Mouse (Mus musculus) forebrain, embryonic 14.5 days (tissue): ENCODE measurements at regions not wholly inside any gene's neighbourhood (a gene's known extent, or its start where the extent isn't known, plus 50 kb on each side); places are given as distances from the start of the nearest gene placed in this dataset.

Experiments used
- ATAC-seq: fragments of 200-750 bp; cut with Nextera tagmentation; 2 replicates; pipeline ENCODE4 v1.8.0; 2017; ENCODE audit warnings: mild to moderate bottlenecking, moderate library complexity
- DNase-seq: peaks from one replicate; pipeline ENCODE4 v3.0.0-alpha.2; 2015; ENCODE audit warnings: low spot score
- H3K27ac ChIP-seq: fragments of 300-500 bp; sonication (generic); 2 replicates; pipeline ENCODE4 v1.5.1; 2014; ENCODE audit warnings: low read depth, mild to moderate bottlenecking, control low read depth, low read length, moderate library complexity
- H3K27me3 ChIP-seq: fragments of 300-500 bp; sonication (generic); replicated peaks from 2 replicates; pipeline ENCODE4 v1.6.1; 2014; ENCODE audit warnings: low read length, control low read depth, mixed read lengths; ENCODE audit not compliant: control insufficient read depth, insufficient read depth
- H3K36me3 ChIP-seq: fragments of 300-500 bp; sonication (generic); 2 replicates; pipeline ENCODE4 v1.6.1; 2014; ENCODE audit warnings: low read length, control low read depth; ENCODE audit not compliant: control insufficient read depth, insufficient read depth
- H3K4me1 ChIP-seq: fragments of 300-500 bp; sonication (generic); 2 replicates; pipeline ENCODE4 v1.6.1; 2014; ENCODE audit warnings: antibody characterized with exemption, low read length, control low read depth; ENCODE audit not compliant: control insufficient read depth, insufficient read depth
- H3K4me2 ChIP-seq: fragments of 300-500 bp; sonication (generic); 2 replicates; pipeline ENCODE4 v1.6.1; 2014; ENCODE audit warnings: mild to moderate bottlenecking, control low read depth, low read length
- H3K4me3 ChIP-seq: fragments of 300-500 bp; sonication (generic); 2 replicates; pipeline ENCODE4 v1.5.1; 2014; ENCODE audit warnings: low read depth, low read length, control low read depth
- H3K9ac ChIP-seq: fragments of 300-500 bp; sonication (generic); 2 replicates; pipeline ENCODE4 v1.6.1; 2014; ENCODE audit warnings: mild to moderate bottlenecking, low read length, control low read depth, moderate library complexity
- H3K9me3 ChIP-seq: fragments of 300-500 bp; sonication (generic); replicated peaks from 2 replicates; pipeline ENCODE4 v1.6.1; 2016; ENCODE audit warnings: low read length, control low read depth, mixed read lengths; ENCODE audit not compliant: control insufficient read depth
- WGBS: fragments of 180-500 bp; shearing (Covaris S2); extraction: QIAGEN DNeasy Blood & Tissue Kit; methylation state at CpG from one replicate; pipeline ENCODE4 v1.1.7; 2014; 5-methylcytosine and 5-hydroxymethylcytosine counted together

- no peaks in the 10 kb centered on the region for H3K4me1 ChIP-seq
- H3K9me3 ChIP-seq = no peaks in the 10 kb centered on the region
- 84% methylated on average over 16 of the region's 16 CpGs for WGBS
- H3K4me2 ChIP-seq = no peak overlapping the region
- DNase-seq (no peak), ATAC-seq (no peak)
- H3K36me3 ChIP-seq = no peaks in the 10 kb centered on the region
- no peaks in the 10 kb centered on the region for H3K27me3 ChIP-seq
- no peak overlapping the region for H3K4me3 ChIP-seq
- no peak overlapping the region for H3K9ac ChIP-seq
- H3K27ac ChIP-seq = no peak overlapping the region
Observed at GRCm38 (mm10) chr11:117557474-117558381, 73.6 kb downstream of the Gm11733 start.

GRCm38 (mm10) chr11:117559839-117560238, 75.7 kb downstream of the Gm11733 start:
- no peak overlapping the region for H3K9ac ChIP-seq
- no peaks in the 10 kb centered on the region for H3K27me3 ChIP-seq
- no peaks in the 10 kb centered on the region for H3K4me1 ChIP-seq
- ATAC-seq = no peak
- H3K4me3 ChIP-seq = no peak overlapping the region
- no peaks in the 10 kb centered on the region for H3K9me3 ChIP-seq
- DNase-seq = no peak
- H3K27ac ChIP-seq = no peak overlapping the region
- H3K4me2 ChIP-seq = no peak overlapping the region
- no peaks in the 10 kb centered on the region for H3K36me3 ChIP-seq

GRCm38 (mm10) chr11:117567961-117568605, 83.9 kb downstream of the Gm11733 start:
- H3K4me3 ChIP-seq = no peak overlapping the region
- no peak overlapping the region for H3K9ac ChIP-seq
- 86% methylated on average over 9 of the region's 9 CpGs for WGBS
- H3K27me3 ChIP-seq = no peaks in the 10 kb centered on the region
- ATAC-seq = no peak
- no peaks in the 10 kb centered on the region for H3K36me3 ChIP-seq
- DNase-seq = no peak
- H3K4me2 ChIP-seq = no peak overlapping the region
- H3K27ac ChIP-seq = no peak overlapping the region; the same call in 1 of the 2 replicates
- H3K4me1 ChIP-seq = no peaks in the 10 kb centered on the region
- no peaks in the 10 kb centered on the region for H3K9me3 ChIP-seq

GRCm38 (mm10) chr11:117568606-117568991, 84.4 kb downstream of the Gm11733 start:
- 34% methylated on average over 9 of the region's 9 CpGs for WGBS
- Histone ChIP-seq H3K27me3 (no peaks in the 10 kb centered on the region), H3K4me2 (no peak overlapping the region), H3K4me3 (no peak overlapping the region), H3K9me3 (no peaks in the 10 kb centered on the region), H3K27ac (no peak overlapping the region; the same call in 1 of the 2 replicates), H3K4me1 (no peaks in the 10 kb centered on the region), H3K9ac (no peak overlapping the region), H3K36me3 (no peaks in the 10 kb centered on the region)
- no peak for ATAC-seq
- DNase-seq = peak; percentile 34

- H3K9ac ChIP-seq = no peak overlapping the region
- H3K4me3 ChIP-seq = no peak overlapping the region
- H3K9me3 ChIP-seq = no peaks in the 10 kb centered on the region
- 83% methylated on average over 8 of the region's 8 CpGs for WGBS
- H3K36me3 ChIP-seq = no peaks in the 10 kb centered on the region
- no peaks in the 10 kb centered on the region for H3K4me1 ChIP-seq
- H3K4me2 ChIP-seq = no peak overlapping the region
- ATAC-seq (no peak), DNase-seq (no peak)
- 0 out of 2 replicates have a peak overlapping the region, but pooled peaks have one; percentile 27 for H3K27ac ChIP-seq
- H3K27me3 ChIP-seq = no peaks in the 10 kb centered on the region
Observed at GRCm38 (mm10) chr11:117569566-117570101, 84.5 kb upstream of the Tnrc6c start.

GRCm38 (mm10) chr11:117571858-117572257, 82.2 kb upstream of the Tnrc6c start:
- H3K27me3 ChIP-seq = no peaks in the 10 kb centered on the region
- H3K4me3 ChIP-seq = no peak overlapping the region
- H3K9me3 ChIP-seq = no peaks in the 10 kb centered on the region
- WGBS = 89% methylated on average over 3 of the region's 3 CpGs
- no peak overlapping the region for H3K9ac ChIP-seq
- DNase-seq (no peak), ATAC-seq (no peak)
- H3K36me3 ChIP-seq = no peaks in the 10 kb centered on the region
- H3K4me2 ChIP-seq = no peak overlapping the region
- no peaks in the 10 kb centered on the region for H3K4me1 ChIP-seq
- no peak overlapping the region for H3K27ac ChIP-seq

- H3K9ac ChIP-seq = no peak overlapping the region
- ATAC-seq (no peak), DNase-seq (no peak)
- WGBS = 66% methylated on average over 3 of the region's 3 CpGs
- no peak overlapping the region for H3K4me2 ChIP-seq
- no peaks in the 10 kb centered on the region for H3K9me3 ChIP-seq
- no peak overlapping the region for H3K4me3 ChIP-seq
- H3K4me1 ChIP-seq = peaks cover 2% of the 10 kb centered on the region; the same call in 1 of the 2 replicates
- H3K27ac ChIP-seq = no peak overlapping the region
- H3K36me3 ChIP-seq = no peaks in the 10 kb centered on the region
- no peaks in the 10 kb centered on the region for H3K27me3 ChIP-seq
Observed at GRCm38 (mm10) chr11:117574721-117575120, 79.4 kb upstream of the Tnrc6c start.

- ATAC-seq (no peak), DNase-seq (no peak)
- H3K27me3 ChIP-seq = no peaks in the 10 kb centered on the region
- no peaks in the 10 kb centered on the region for H3K36me3 ChIP-seq
- H3K4me3 ChIP-seq = no peak overlapping the region
- no peaks in the 10 kb centered on the region for H3K9me3 ChIP-seq
- H3K4me2 ChIP-seq = no peak overlapping the region
- H3K27ac ChIP-seq = no peak overlapping the region
- H3K9ac ChIP-seq = no peak overlapping the region
- WGBS = 93% methylated on average over 2 of the region's 2 CpGs
- H3K4me1 ChIP-seq = peaks cover 2% of the 10 kb centered on the region; the same call in 1 of the 2 replicates
Observed at GRCm38 (mm10) chr11:117579121-117579520, 75.0 kb upstream of the Tnrc6c start.

- Histone ChIP-seq H3K27me3 (no peaks in the 10 kb centered on the region), H3K27ac (no peak overlapping the region), H3K9me3 (no peaks in the 10 kb centered on the region), H3K9ac (no peak overlapping the region), H3K4me1 (peaks cover 2% of the 10 kb centered on the region; the same call in 1 of the 2 replicates), H3K4me3 (no peak overlapping the region), H3K36me3 (no peaks in the 10 kb centered on the region), H3K4me2 (no peak overlapping the region)
- DNase-seq (no peak), ATAC-seq (no peak)
- WGBS = 60% methylated on average over 3 of the region's 3 CpGs
Observed at GRCm38 (mm10) chr11:117579720-117580119, 74.4 kb upstream of the Tnrc6c start.
